Mouse (Mus musculus) myocyte (in vitro differentiated cells): ENCODE measurements around the gene Dhrs4.

Experiments
- E2F4 ChIP-seq: IDR thresholded peaks from one replicate; pipeline ENCODE4 v1.6.1; 2011; ENCODE audit warnings: mild to moderate bottlenecking, control low read depth, moderate library complexity; ENCODE audit not compliant: insufficient read depth
- MAX ChIP-seq: IDR thresholded peaks from one replicate; pipeline ENCODE4 v1.6.1; 2011; ENCODE audit warnings: low read depth, mild to moderate bottlenecking, control low read depth
- MYOG ChIP-seq, 3 experiments: IDR thresholded peaks; one replicate each; pipeline ENCODE4 v1.6.1; 2011; ENCODE audit warnings: control low read depth in 2 of 3, low read depth in 2 of 3, mild to moderate bottlenecking in 2 of 3; ENCODE audit not compliant: insufficient read length in 2 of 3, control insufficient read depth in 1 of 3, insufficient read depth in 1 of 3
- POLR2A ChIP-seq: IDR thresholded peaks from one replicate; pipeline ENCODE4 v1.6.1; 2011; ENCODE audit warnings: low read depth, mild to moderate bottlenecking, control low read depth, moderate library complexity; ENCODE audit not compliant: insufficient read length
- POLR2AphosphoS2 ChIP-seq: IDR thresholded peaks from one replicate; pipeline ENCODE4 v1.6.1; 2011; ENCODE audit warnings: low read depth, control low read depth; ENCODE audit not compliant: insufficient read length
- TCF12 ChIP-seq: IDR thresholded peaks from one replicate; pipeline ENCODE4 v1.6.1; 2011; ENCODE audit warnings: mild to moderate bottlenecking, control low read depth; ENCODE audit not compliant: poor library complexity, insufficient read depth, severe bottlenecking
- TCF3 ChIP-seq: IDR thresholded peaks from one replicate; pipeline ENCODE4 v1.6.1; 2011; ENCODE audit warnings: low read depth, control low read depth; ENCODE audit not compliant: insufficient read length
- USF1 ChIP-seq: IDR thresholded peaks from one replicate; pipeline ENCODE4 v1.6.1; 2011; ENCODE audit warnings: low read depth, mild to moderate bottlenecking, control low read depth, moderate library complexity

DNA sequence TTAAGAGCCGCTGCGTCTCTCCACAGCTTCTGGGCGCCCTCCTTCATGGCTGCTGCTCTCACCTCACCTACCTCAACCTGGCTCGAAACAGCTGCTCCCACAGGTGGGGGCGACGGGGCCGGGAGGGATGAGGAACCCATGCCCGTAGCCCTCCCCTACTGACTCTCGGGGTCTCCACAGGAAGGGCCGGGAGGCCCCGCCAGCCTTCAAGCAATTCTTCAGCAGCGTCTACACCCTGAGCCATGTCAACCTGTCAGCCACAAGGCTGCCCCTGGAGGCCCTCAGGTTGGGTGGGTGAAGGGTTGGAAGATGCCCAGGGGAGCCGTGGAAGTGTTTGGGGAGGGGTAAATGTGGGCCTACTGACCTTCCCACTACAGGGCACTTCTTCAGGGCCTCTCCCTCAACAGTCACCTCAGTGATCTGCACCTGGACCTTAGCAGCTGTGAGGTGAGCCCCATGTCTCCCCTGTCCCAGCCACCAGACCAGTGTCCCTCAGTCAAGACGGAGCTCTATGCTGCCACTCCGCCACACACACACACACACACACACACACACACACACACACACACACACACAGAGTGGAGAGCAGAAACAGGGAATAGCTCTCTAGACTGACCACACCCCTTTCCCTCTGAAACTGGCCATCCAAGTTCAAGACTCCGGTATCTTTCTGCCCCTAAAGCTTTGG is 18.3 kb downstream of the Dhrs4 start:
- TF ChIP-seq POLR2A (no peak), MAX (no peak), E2F4 (no peak), TCF12 (no peak), USF1 (no peak), TCF3 (no peak), POLR2AphosphoS2 (no peak), MYOG (IDR thresholded peaks at IDR 0.05; ENCODE audit: control insufficient read depth in 1 of 3, insufficient read depth in 1 of 3, insufficient read length in 2 of 3, low read depth in 2 of 3) (no peak)
